ENCODE assay signal across 18 mouse cellular contexts in the genomic region with DNA sequence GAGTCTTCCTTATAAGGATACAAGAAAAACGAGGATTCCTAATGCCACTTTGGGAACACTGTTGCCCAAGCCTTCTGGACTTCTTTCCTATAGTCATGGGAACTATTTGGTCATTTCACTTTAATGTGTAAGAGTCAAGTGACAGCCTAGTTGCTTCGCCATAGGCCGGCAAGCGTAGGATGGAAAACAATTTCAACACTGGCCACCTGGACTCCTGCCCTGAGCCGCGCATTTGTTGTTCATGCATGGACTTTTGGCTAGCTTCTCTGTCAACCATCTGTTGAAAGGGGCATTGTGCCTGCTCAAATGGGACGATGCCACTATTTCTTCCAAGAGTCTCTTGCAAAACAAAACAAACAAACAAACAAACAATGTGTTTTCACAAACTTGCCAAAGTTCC.
DNase-seq lines count a peak whose midpoint lies in the region; ATAC-seq and TF ChIP-seq lines count a peak whose summit lies in the region.
"Had no signal": no experiment of that assay in that cellular context is flagged by ENCODE, and none has a peak within 500 bp of the region (broad histone marks: within the 10 kb centered on the region; RNA-seq: fewer than 3 reads in every experiment).

No protein-coding gene starts in this region.

- TF ChIP-seq POLR2A in heart, adult 2 months (IDR thresholded peaks at IDR 0.05; ENCODE audit: insufficient read depth, low read depth, low read length): no peak

- no peak overlapping the region for H3K4me2 ChIP-seq in forebrain, embryonic 14.5 days (ENCODE audit: low read length)
- no peak overlapping the region for H3K4me2 ChIP-seq in forebrain, embryonic 16.5 days (ENCODE audit: low read length)
- H3K4me2 ChIP-seq in midbrain, postnatal 0 days (ENCODE audit: low read depth, low read length, poor library complexity, severe bottlenecking): no peak overlapping the region
- no peak overlapping the region for H3K4me2 ChIP-seq in midbrain, embryonic 11.5 days
- H3K4me2 ChIP-seq: heart, embryonic 13.5 days; hindbrain, embryonic 14.5 days; intestine, embryonic 15.5 days; limb, embryonic 13.5 days; midbrain, embryonic 13.5 days had no signal

- H3K27ac ChIP-seq in forebrain, embryonic 14.5 days (ENCODE audit: low read depth, low read length): no peak overlapping the region
- no peak overlapping the region for H3K27ac ChIP-seq in forebrain, embryonic 16.5 days (ENCODE audit: low read length)
- no peak overlapping the region for H3K27ac ChIP-seq in midbrain, postnatal 0 days (ENCODE audit: low read depth, low read length)
- no peak overlapping the region for H3K27ac ChIP-seq in midbrain, embryonic 11.5 days (ENCODE audit: low read depth, low read length)
- H3K27ac ChIP-seq in heart, adult 2 months: no peak overlapping the region
- H3K27ac ChIP-seq: heart, embryonic 13.5 days; hindbrain, embryonic 14.5 days; intestine, embryonic 15.5 days; limb, embryonic 13.5 days; midbrain, embryonic 13.5 days had no signal

- no peak overlapping the region for H3K9ac ChIP-seq in forebrain, embryonic 14.5 days (ENCODE audit: low read length)
- H3K9ac ChIP-seq in forebrain, embryonic 16.5 days (replicated peaks; ENCODE audit: low read depth, low read length): no peak overlapping the region
- no peak overlapping the region for H3K9ac ChIP-seq in midbrain, postnatal 0 days (replicated peaks; ENCODE audit: low read length, poor library complexity, severe bottlenecking)
- H3K9ac ChIP-seq in midbrain, embryonic 11.5 days (ENCODE audit: low read length): no peak overlapping the region
- H3K9ac ChIP-seq in heart, adult 2 months (ENCODE audit: low read depth, low read length): no peak overlapping the region
- H3K9ac ChIP-seq: heart, embryonic 13.5 days; hindbrain, embryonic 14.5 days; intestine, embryonic 15.5 days; limb, embryonic 13.5 days; midbrain, embryonic 13.5 days had no signal

- H3K4me1 ChIP-seq in forebrain, embryonic 14.5 days (ENCODE audit: control insufficient read depth, insufficient read depth, low read length): no peaks in the 10 kb centered on the region
- no peaks in the 10 kb centered on the region for H3K4me1 ChIP-seq in forebrain, embryonic 16.5 days (replicated peaks; ENCODE audit: control insufficient read depth, insufficient read depth, low read length)
- no peaks in the 10 kb centered on the region for H3K4me1 ChIP-seq in midbrain, postnatal 0 days (ENCODE audit: insufficient read depth, low read length)
- H3K4me1 ChIP-seq in midbrain, embryonic 11.5 days (ENCODE audit: control insufficient read depth, insufficient read depth, low read length): no peaks in the 10 kb centered on the region
- H3K4me1 ChIP-seq in heart, adult 2 months (ENCODE audit: control insufficient read depth, insufficient read depth, low read length): no peaks in the 10 kb centered on the region
- H3K4me1 ChIP-seq: heart, embryonic 13.5 days; intestine, embryonic 15.5 days; limb, embryonic 13.5 days; midbrain, embryonic 13.5 days had no signal

- H3K9me3 ChIP-seq in forebrain, embryonic 14.5 days (replicated peaks; ENCODE audit: control insufficient read depth, low read length): no peaks in the 10 kb centered on the region
- no peaks in the 10 kb centered on the region for H3K9me3 ChIP-seq in forebrain, embryonic 16.5 days (ENCODE audit: control insufficient read depth, low read length)
- H3K9me3 ChIP-seq in midbrain, postnatal 0 days (ENCODE audit: low read length): no peaks in the 10 kb centered on the region
- H3K9me3 ChIP-seq in midbrain, embryonic 11.5 days (ENCODE audit: control insufficient read depth, low read length): no peaks in the 10 kb centered on the region
- H3K9me3 ChIP-seq: heart, embryonic 13.5 days; intestine, embryonic 15.5 days; limb, embryonic 13.5 days; midbrain, embryonic 13.5 days had no signal

- no peaks in the 10 kb centered on the region for H3K79me2 ChIP-seq in heart, adult 2 months (replicated peaks; ENCODE audit: control insufficient read depth, insufficient read depth, low read length)

- no peaks in the 10 kb centered on the region for H3K27me3 ChIP-seq in forebrain, embryonic 14.5 days (replicated peaks; ENCODE audit: control insufficient read depth, insufficient read depth, low read length)
- H3K27me3 ChIP-seq in forebrain, embryonic 16.5 days (replicated peaks; ENCODE audit: control insufficient read depth, insufficient read depth, low read length): no peaks in the 10 kb centered on the region
- H3K27me3 ChIP-seq in midbrain, postnatal 0 days (ENCODE audit: insufficient read depth, low read length): no peaks in the 10 kb centered on the region
- H3K27me3 ChIP-seq in midbrain, embryonic 11.5 days (ENCODE audit: control insufficient read depth, insufficient read depth, low read length): no peaks in the 10 kb centered on the region
- no peaks in the 10 kb centered on the region for H3K27me3 ChIP-seq in heart, adult 2 months (ENCODE audit: control insufficient read depth, insufficient read depth, low read length)
- H3K27me3 ChIP-seq: heart, embryonic 13.5 days; intestine, embryonic 15.5 days; limb, embryonic 13.5 days; midbrain, embryonic 13.5 days had no signal

- H3K36me3 ChIP-seq in forebrain, embryonic 14.5 days (ENCODE audit: control insufficient read depth, insufficient read depth, low read length): no peaks in the 10 kb centered on the region
- no peaks in the 10 kb centered on the region for H3K36me3 ChIP-seq in forebrain, embryonic 16.5 days (ENCODE audit: control insufficient read depth, insufficient read depth)
- no peaks in the 10 kb centered on the region for H3K36me3 ChIP-seq in midbrain, postnatal 0 days (ENCODE audit: insufficient read depth, low read length)
- H3K36me3 ChIP-seq in midbrain, embryonic 11.5 days (ENCODE audit: control insufficient read depth, insufficient read depth, low read length): no peaks in the 10 kb centered on the region
- no peaks in the 10 kb centered on the region for H3K36me3 ChIP-seq in heart, adult 2 months (ENCODE audit: control insufficient read depth, insufficient read depth, low read length)
- H3K36me3 ChIP-seq: heart, embryonic 13.5 days; intestine, embryonic 15.5 days; limb, embryonic 13.5 days; midbrain, embryonic 13.5 days had no signal

- TF ChIP-seq CTCF in midbrain, postnatal 0 days (IDR thresholded peaks at IDR 0.05): no peak
- TF ChIP-seq CTCF in heart, adult 2 months (IDR thresholded peaks at IDR 0.05): no peak

- DNase-seq in adrenal gland, postnatal 10 days: peak; percentile 3
- DNase-seq in adrenal gland, postnatal 36 days: no peak
- DNase-seq in forebrain, embryonic 14.5 days (ENCODE audit: low spot score): peak; percentile 2
- peak; percentile 50 for DNase-seq in midbrain, postnatal 0 days (ENCODE audit: low spot score)
- no peak for DNase-seq in midbrain, embryonic 11.5 days (ENCODE audit: low spot score, missing footprints)
- no peak for DNase-seq in kidney, postnatal 25 days
- no peak for DNase-seq in heart, adult 2 months
- DNase-seq: embryo, embryonic 11 days; lung, postnatal 10 days; thymus, postnatal 14 days had no signal

- ATAC-seq in forebrain, embryonic 14.5 days: no peak
- no peak for ATAC-seq in forebrain, embryonic 16.5 days
- no peak for ATAC-seq in midbrain, postnatal 0 days (ENCODE audit: low FRiP score)
- no peak for ATAC-seq in midbrain, embryonic 11.5 days (ENCODE audit: low FRiP score)
- ATAC-seq: activated CD4-positive, CD25-positive, alpha-beta regulatory T cell, adult 4 months; intestine, embryonic 15.5 days; midbrain, embryonic 13.5 days had no signal

- H3K4me3 ChIP-seq in forebrain, embryonic 14.5 days (ENCODE audit: low read depth, low read length): no peak overlapping the region
- H3K4me3 ChIP-seq in forebrain, embryonic 16.5 days (replicated peaks; ENCODE audit: low read length): no peak overlapping the region
- H3K4me3 ChIP-seq in midbrain, postnatal 0 days (ENCODE audit: low read depth, low read length): no peak overlapping the region
- H3K4me3 ChIP-seq in midbrain, embryonic 11.5 days (ENCODE audit: low read depth, low read length): no peak overlapping the region
- no peak overlapping the region for H3K4me3 ChIP-seq in heart, adult 2 months
- H3K4me3 ChIP-seq: heart, embryonic 13.5 days; intestine, embryonic 15.5 days; limb, embryonic 13.5 days; midbrain, embryonic 13.5 days; myocyte had no signal

- WGBS in forebrain, embryonic 14.5 days: 90% methylated on average over 7 of the region's 7 CpGs
- 76% methylated on average over 7 of the region's 7 CpGs for whole genome bisulfite sequencing in forebrain, embryonic 16.5 days
- WGBS in midbrain, postnatal 0 days: 85% methylated on average over 7 of the region's 7 CpGs
- WGBS in midbrain, embryonic 11.5 days: 91% methylated on average over 7 of the region's 7 CpGs
- WGBS in heart, adult 2 months: 82% methylated on average over 7 of the region's 7 CpGs

- TF ChIP-seq EP300 in heart, adult 2 months (IDR thresholded peaks at IDR 0.05; ENCODE audit: insufficient read depth, low read depth, low read length): no peak

- intact Hi-C loops in heart, adult 2 months (cut with DNase I): no loop called here

Comparison
In these comparisons a context has a peak if more than half of its experiments do, and no peak if none do; other contexts are left out.
1. DNase-seq: peak in adrenal gland, postnatal 10 days (single experiment), forebrain, embryonic 14.5 days (single experiment) and midbrain, postnatal 0 days (single experiment); none in adrenal gland, postnatal 36 days (0 of 2), midbrain, embryonic 11.5 days (single experiment), kidney, postnatal 25 days (0 of 2) and heart, adult 2 months (0 of 2).